Mouse (Mus musculus) gastrocnemius, adult 2 months (tissue): ENCODE measurements around the gene Wdr37. TPM values are rescaled to one million over a fixed set of nuclear protein-coding genes. Genes with fewer than 3 reads are reported as not detected.
"Not testable (repeated sequence)": the region's sequence is repeated elsewhere in the genome, so short reads cannot be mapped to it uniquely, and the experiment has no call there.

Experiments used
- DNase-seq: peaks from one replicate; pipeline ENCODE4 v3.0.0; 2022
- H3K27ac ChIP-seq: fragments of 200-600 bp; 2 replicates; pipeline ENCODE4 v1.8.1; 2022; ENCODE audit warnings: mild to moderate bottlenecking
- H3K4me3 ChIP-seq: fragments of 200-600 bp; 2 replicates; pipeline ENCODE4 v1.8.1; 2022; ENCODE audit warnings: mild to moderate bottlenecking, moderate library complexity
- CTCF ChIP-seq: fragments of 200-600 bp; IDR thresholded peaks from 2 replicates; pipeline ENCODE4 v1.8.1; 2022; ENCODE audit warnings: antibody characterized with exemption, mild to moderate bottlenecking, moderate library complexity
- intact Hi-C: fragments of 180-260 bp; cut with DNase I; formaldehyde crosslinking; loops from one replicate; pipeline ENCODE4 v1.15.1; 2025
- total RNA-seq, 2 experiments: library from RNA; stranded (reverse); gene quantifications; 2 replicates each; pipeline ENCODE4 v1.2.3; 2021

Wdr37 gene
- total RNA-seq, 2 experiments from 2014 or later = 24.3 to 33.1 TPM

- DNase-seq = peak; percentile 50
- Histone ChIP-seq H3K4me3 (peak overlapping the region; percentile 23), H3K27ac (peak overlapping the region; percentile 76)
- TF ChIP-seq CTCF = no peak
- intact Hi-C loops = no loop called here
Observed at GRCm38 (mm10) chr13:8866612-8867011, 5.1 kb downstream of the Wdr37 start.

DNA sequence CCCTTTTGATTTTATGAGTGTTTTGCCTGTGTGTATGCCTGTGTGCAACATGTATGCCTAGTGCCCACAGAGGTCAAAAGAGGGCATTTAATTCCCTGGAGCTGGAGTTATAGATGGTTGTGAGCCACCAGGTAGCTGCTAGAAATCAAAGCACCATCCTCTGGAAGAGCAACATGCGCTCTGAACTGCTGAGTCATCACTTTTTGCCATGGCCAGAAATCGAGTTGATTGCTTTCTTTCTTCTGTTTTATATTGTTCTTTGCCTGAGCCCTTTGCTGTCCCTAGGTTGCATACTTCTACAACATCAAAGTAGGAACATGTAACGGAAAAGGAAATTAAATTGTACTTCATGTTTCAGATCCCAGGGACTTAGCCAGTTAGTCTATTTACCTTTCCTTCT lies 6.7 kb downstream of the Wdr37 start:
- Histone ChIP-seq H3K27ac (no peak overlapping the region; the same call in 1 of the 2 replicates), H3K4me3 (no peak overlapping the region)
- TF ChIP-seq CTCF = no peak
- no peak for DNase-seq
- intact Hi-C loops = loop anchor here (2.0 kb wide), 1 partner anchor 34 kb away; no protein-coding TSS in a partner anchor

GRCm38 (mm10) chr13:8860861-8861260 lies 10.8 kb downstream of the Wdr37 start:
- H3K27ac ChIP-seq = no peak overlapping the region
- no peak overlapping the region for H3K4me3 ChIP-seq
- intact Hi-C loops = no loop called here
- DNase-seq = no peak
- no peak for TF ChIP-seq CTCF

GRCm38 (mm10) chr13:8858453-8858852 lies 13.3 kb downstream of the Wdr37 start:
- no peak overlapping the region; the same call in 1 of the 2 replicates for H3K27ac ChIP-seq
- H3K4me3 ChIP-seq = no peak overlapping the region
- DNase-seq = no peak
- intact Hi-C loops = no loop called here
- no peak for TF ChIP-seq CTCF

DNA sequence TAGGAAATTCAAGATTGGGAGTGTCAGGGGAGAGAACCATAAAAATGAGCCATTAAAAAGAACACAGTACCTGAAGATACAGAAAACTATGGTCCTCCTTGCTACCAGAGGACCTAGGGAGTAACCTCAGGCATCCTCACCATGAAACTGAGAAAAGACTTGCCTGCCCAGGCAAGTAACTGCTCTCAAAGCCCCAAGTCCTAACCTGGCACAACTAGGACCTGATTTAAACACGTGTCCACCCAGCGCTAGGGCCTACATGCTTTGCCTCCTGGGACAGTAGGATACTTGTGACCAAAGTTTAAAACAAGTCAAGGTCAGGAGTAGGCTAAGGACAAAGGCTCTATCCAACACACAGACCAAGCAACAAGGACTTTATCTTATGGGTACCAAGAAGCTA lies 16.9 kb downstream of the Wdr37 start:
- DNase-seq = no peak
- Histone ChIP-seq H3K27ac (no peak overlapping the region), H3K4me3 (no peak overlapping the region)
- TF ChIP-seq CTCF = no peak
- intact Hi-C loops = no loop called here

GRCm38 (mm10) chr13:8853424-8853823 lies 18.3 kb downstream of the Wdr37 start:
- intact Hi-C loops = no loop called here
- no peak overlapping the region for H3K4me3 ChIP-seq
- DNase-seq = no peak
- H3K27ac ChIP-seq = no peak overlapping the region
- TF ChIP-seq CTCF = no peak

GRCm38 (mm10) chr13:8849311-8849710 lies 22.4 kb downstream of the Wdr37 start:
- no peak for TF ChIP-seq CTCF
- H3K27ac ChIP-seq = no peak overlapping the region
- H3K4me3 ChIP-seq = no peak overlapping the region
- no peak for DNase-seq
- intact Hi-C loops = no loop called here

- DNase-seq = no peak
- Histone ChIP-seq H3K27ac (no peak overlapping the region), H3K4me3 (no peak overlapping the region)
- intact Hi-C loops = no loop called here
- TF ChIP-seq CTCF = peak; percentile 79
Observed at GRCm38 (mm10) chr13:8847702-8848101, 24.0 kb downstream of the Wdr37 start.

- H3K4me3 ChIP-seq = no peak overlapping the region
- H3K27ac ChIP-seq = no peak overlapping the region
- DNase-seq = no peak
- intact Hi-C loops = no loop called here
- no peak for TF ChIP-seq CTCF
Observed at GRCm38 (mm10) chr13:8842273-8842672, 29.4 kb downstream of the Wdr37 start.

- H3K4me3 ChIP-seq, DNase-seq, intact Hi-C loops: not testable (repeated sequence)
- H3K27ac ChIP-seq = peak overlapping the region; percentile 80
Observed at GRCm38 (mm10) chr13:8841846-8842245, 29.9 kb downstream of the Wdr37 start.

DNA sequence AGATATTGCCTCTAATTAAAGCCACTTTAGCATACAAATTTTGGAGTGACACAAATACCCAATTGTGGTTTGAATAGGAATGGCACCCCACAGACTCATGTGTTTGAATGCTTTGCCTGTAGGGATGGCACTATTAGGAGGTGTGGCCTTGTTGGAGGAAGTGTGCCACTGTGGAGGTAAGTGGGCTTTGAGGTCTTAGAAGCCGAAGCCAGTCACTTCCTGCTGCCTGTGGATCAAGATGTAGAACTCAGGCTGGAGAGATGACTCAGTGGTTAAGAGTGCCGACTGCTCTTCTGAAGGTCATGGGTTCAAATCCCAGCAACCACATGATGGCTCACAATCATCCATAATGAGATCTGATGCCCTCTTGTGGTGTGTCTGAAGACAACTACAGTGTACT lies 30.8 kb downstream of the Wdr37 start:
- no peak for TF ChIP-seq CTCF
- no peak for DNase-seq
- intact Hi-C loops = no loop called here
- H3K4me3 ChIP-seq = no peak overlapping the region
- H3K27ac ChIP-seq = peak overlapping the region; percentile 80

GRCm38 (mm10) chr13:8839937-8840336 lies 31.8 kb downstream of the Wdr37 start:
- peak overlapping the region; percentile 37 for H3K4me3 ChIP-seq

DNA sequence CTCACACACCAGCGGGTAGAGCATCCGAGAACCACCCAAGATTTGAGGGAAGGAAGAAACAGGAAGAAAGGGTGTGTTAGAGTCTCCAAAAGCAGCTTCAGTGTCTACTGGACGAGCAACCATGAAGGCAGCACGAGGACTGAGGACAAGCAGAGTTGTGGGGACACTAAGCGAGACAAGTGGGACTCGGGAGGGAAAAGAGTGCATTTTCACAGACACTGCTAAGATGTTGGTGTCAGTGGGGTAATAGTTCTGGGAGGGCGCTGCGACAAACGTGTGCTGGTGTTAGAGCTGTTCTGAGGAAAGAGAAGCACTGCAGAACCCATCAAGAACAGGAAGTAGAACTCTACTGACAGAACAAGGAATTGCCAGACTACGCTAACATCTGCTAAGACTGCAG lies 32.6 kb downstream of the Wdr37 start:
- intact Hi-C loops = no loop called here
- no peak for DNase-seq
- Histone ChIP-seq H3K27ac (peak overlapping the region; percentile 80), H3K4me3 (peak overlapping the region; percentile 37)
- TF ChIP-seq CTCF = no peak

More at GRCm38 (mm10) chr13:8839937-8840336, 31.8 kb downstream of the Wdr37 start:
- no peak for TF ChIP-seq CTCF
- intact Hi-C loops = no loop called here
- peak; percentile 25 for DNase-seq
- peak overlapping the region; percentile 80 for H3K27ac ChIP-seq

DNA sequence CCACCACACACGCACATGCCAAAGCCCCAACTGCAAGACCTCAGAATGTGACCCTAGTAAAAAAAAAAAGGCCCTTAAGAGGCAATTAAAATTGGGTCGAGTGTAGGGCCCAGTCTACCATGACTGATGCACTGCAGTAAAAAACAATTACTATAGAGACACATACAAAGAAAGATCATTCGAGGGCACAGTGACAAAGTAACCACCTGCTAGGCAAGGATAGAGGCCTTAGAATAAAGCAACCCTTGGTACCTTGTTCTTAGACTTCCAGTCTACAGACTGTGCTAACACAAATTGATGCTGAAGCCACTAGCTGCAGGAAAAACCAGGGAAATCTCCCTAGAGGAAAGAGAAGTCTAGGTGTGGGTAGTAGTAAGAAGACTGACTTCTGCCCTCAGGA lies 33.3 kb downstream of the Wdr37 start:
- intact Hi-C loops = no loop called here
- Histone ChIP-seq H3K4me3 (no peak overlapping the region; the same call in 1 of the 2 replicates), H3K27ac (peak overlapping the region; percentile 80)
- no peak for TF ChIP-seq CTCF
- no peak for DNase-seq
